Mouse (Mus musculus): ENCODE measurements around the gene Pmpca. TPM values are rescaled to one million over a fixed set of nuclear protein-coding genes. Genes with fewer than 3 reads are reported as not detected.
"Not testable (repeated sequence)": the region's sequence is repeated elsewhere in the genome, so short reads cannot be mapped to it uniquely, and the experiment has no call there.

Gene Pmpca
- total and polyA plus RNA-seq, 2 experiments: 38.2 to 52.0 TPM

- Histone ChIP-seq H3K4me3 (ENCODE audit: insufficient read depth, low read depth, low read length) (no peak overlapping the region), H3K36me3 (ENCODE audit: control insufficient read depth, insufficient read depth, low read length) (peaks cover 5% of the 10 kb centered on the region; the same call in 1 of the 2 replicates), H3K4me1 (ENCODE audit: control insufficient read depth, insufficient read depth, low read length) (no peaks in the 10 kb centered on the region), H3K79me2 (ENCODE audit: control insufficient read depth, insufficient read depth, low read length) (no peaks in the 10 kb centered on the region), H3K9ac (ENCODE audit: low read depth, low read length) (no peak overlapping the region), H3K27me3 (ENCODE audit: control insufficient read depth, insufficient read depth, low read length) (no peaks in the 10 kb centered on the region), H3K27ac (replicated peaks; ENCODE audit: insufficient read depth, low read depth, low read length) (no peak overlapping the region)
- no peak for TF ChIP-seq POLR2A (IDR thresholded peaks at IDR 0.05; ENCODE audit: extremely low read depth, insufficient read depth, low read length)
- TF ChIP-seq CTCF (IDR thresholded peaks at IDR 0.05; ENCODE audit: low read depth, low read length): no peak
- 75% methylated on average over 5 of the region's 5 CpGs for WGBS
- no peak for DNase-seq (ENCODE audit: extremely low read depth, low read depth, low spot score)
These were observed 25.7 kb upstream of the Pmpca start for GRCm38 (mm10) chr2:26363481-26363880.

DNA sequence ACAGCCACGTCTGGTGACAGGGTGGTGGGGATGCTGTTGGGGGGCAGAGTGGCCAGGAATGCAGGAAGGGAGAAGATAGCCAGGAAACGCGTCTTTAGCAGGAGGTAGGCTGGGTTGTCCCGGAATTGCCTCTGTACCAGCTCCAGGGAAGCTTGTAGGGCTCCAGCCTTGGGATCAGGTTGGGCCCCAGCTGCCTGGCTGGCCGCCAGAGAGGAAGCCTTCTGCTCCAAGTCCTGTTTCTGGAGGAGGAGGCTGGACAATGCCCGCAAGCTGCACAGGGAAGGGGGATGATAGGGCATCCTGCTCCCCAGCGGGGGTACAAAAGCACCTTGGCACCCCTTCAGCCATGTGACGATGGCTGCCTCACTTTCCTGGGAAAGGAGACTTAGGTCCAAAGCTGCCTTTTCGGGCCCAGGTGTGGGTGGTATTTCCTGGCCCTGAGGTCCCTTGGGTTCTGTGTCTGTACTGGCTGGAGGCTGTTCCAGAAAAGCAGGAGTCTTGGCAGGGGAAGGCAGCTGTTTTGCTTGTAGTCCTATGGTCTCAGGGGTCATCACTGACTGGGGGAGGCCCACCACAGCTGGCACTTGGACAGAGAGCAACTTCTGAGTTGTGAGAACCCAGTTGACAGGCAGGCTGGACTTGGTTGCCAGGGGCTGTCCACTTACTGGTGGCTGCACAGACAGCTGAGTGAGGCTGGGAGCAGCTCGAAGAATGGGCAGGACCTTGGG is 24.2 kb upstream of the Pmpca start:
- DNase-seq (ENCODE audit: extremely low read depth, low read depth, low spot score): no peak
- TF ChIP-seq CTCF (IDR thresholded peaks at IDR 0.05; ENCODE audit: low read depth, low read length): no peak
- TF ChIP-seq POLR2A (IDR thresholded peaks at IDR 0.05; ENCODE audit: extremely low read depth, insufficient read depth, low read length): no peak
- Histone ChIP-seq H3K4me1 (ENCODE audit: control insufficient read depth, insufficient read depth, low read length) (no peaks in the 10 kb centered on the region), H3K27ac (replicated peaks; ENCODE audit: insufficient read depth, low read depth, low read length) (no peak overlapping the region), H3K4me3 (ENCODE audit: insufficient read depth, low read depth, low read length) (no peak overlapping the region), H3K79me2 (ENCODE audit: control insufficient read depth, insufficient read depth, low read length) (no peaks in the 10 kb centered on the region), H3K9ac (ENCODE audit: low read depth, low read length) (no peak overlapping the region), H3K27me3 (ENCODE audit: control insufficient read depth, insufficient read depth, low read length) (no peaks in the 10 kb centered on the region), H3K36me3 (ENCODE audit: control insufficient read depth, insufficient read depth, low read length) (peaks cover 8% of the 10 kb centered on the region; the same call in 1 of the 2 replicates)
- 65% methylated on average over 10 of the region's 10 CpGs for WGBS

DNA sequence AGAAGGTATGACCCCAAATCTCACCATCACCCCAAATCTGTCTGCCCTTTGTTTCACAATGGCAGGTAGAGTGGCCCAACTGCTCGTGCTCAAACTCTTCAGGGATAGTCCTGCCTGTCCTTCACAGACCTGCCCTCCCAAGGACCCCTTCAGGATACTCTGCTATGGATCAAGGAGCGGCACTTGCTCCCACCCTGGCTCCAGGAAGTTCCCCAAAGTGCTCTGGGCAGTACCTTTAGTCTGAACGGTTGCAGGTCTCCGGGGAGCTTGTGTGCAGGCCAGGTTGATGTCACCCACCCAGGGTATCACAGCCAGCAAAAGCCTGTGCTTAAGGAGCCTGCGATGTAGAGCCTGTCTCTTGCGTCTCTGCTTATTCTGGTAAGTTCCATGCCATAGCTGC is 21.2 kb upstream of the Pmpca start:
- H3K36me3 ChIP-seq (ENCODE audit: control insufficient read depth, insufficient read depth, low read length): peaks cover 17% of the 10 kb centered on the region

GRCm38 (mm10) chr2:26368572-26368971 is 20.6 kb upstream of the Pmpca start:
- H3K27me3 ChIP-seq (ENCODE audit: control insufficient read depth, insufficient read depth, low read length): no peaks in the 10 kb centered on the region
- no peak for DNase-seq (ENCODE audit: extremely low read depth, low read depth, low spot score)
- 14% methylated on average over 1 of the region's 1 CpGs for WGBS
- H3K36me3 ChIP-seq (ENCODE audit: control insufficient read depth, insufficient read depth, low read length): peaks cover 21% of the 10 kb centered on the region
- H3K27ac ChIP-seq (replicated peaks; ENCODE audit: insufficient read depth, low read depth, low read length): no peak overlapping the region
- TF ChIP-seq CTCF (IDR thresholded peaks at IDR 0.05; ENCODE audit: low read depth, low read length) (no peak), POLR2A (IDR thresholded peaks at IDR 0.05; ENCODE audit: extremely low read depth, insufficient read depth, low read length) (no peak)
- no peaks in the 10 kb centered on the region for H3K79me2 ChIP-seq (ENCODE audit: control insufficient read depth, insufficient read depth, low read length)
- no peaks in the 10 kb centered on the region for H3K4me1 ChIP-seq (ENCODE audit: control insufficient read depth, insufficient read depth, low read length)
- H3K4me3 ChIP-seq (ENCODE audit: insufficient read depth, low read depth, low read length): no peak overlapping the region
- no peak overlapping the region for H3K9ac ChIP-seq (ENCODE audit: low read depth, low read length)

More for the DNA sequence above, 21.2 kb upstream of the Pmpca start:
- 98% methylated on average over 6 of the region's 6 CpGs for WGBS
- no peak for TF ChIP-seq POLR2A (IDR thresholded peaks at IDR 0.05; ENCODE audit: extremely low read depth, insufficient read depth, low read length)
- no peak overlapping the region for H3K4me3 ChIP-seq (ENCODE audit: insufficient read depth, low read depth, low read length)
- no peaks in the 10 kb centered on the region for H3K4me1 ChIP-seq (ENCODE audit: control insufficient read depth, insufficient read depth, low read length)
- H3K27ac ChIP-seq (replicated peaks; ENCODE audit: insufficient read depth, low read depth, low read length): no peak overlapping the region
- DNase-seq (ENCODE audit: extremely low read depth, low read depth, low spot score): no peak
- H3K27me3 ChIP-seq (ENCODE audit: control insufficient read depth, insufficient read depth, low read length): no peaks in the 10 kb centered on the region
- no peak overlapping the region for H3K9ac ChIP-seq (ENCODE audit: low read depth, low read length)
- H3K79me2 ChIP-seq (ENCODE audit: control insufficient read depth, insufficient read depth, low read length): no peaks in the 10 kb centered on the region

- Histone ChIP-seq H3K9ac (ENCODE audit: low read depth, low read length) (no peak overlapping the region), H3K4me3 (ENCODE audit: insufficient read depth, low read depth, low read length) (no peak overlapping the region), H3K4me1 (ENCODE audit: control insufficient read depth, insufficient read depth, low read length) (no peaks in the 10 kb centered on the region), H3K27me3 (ENCODE audit: control insufficient read depth, insufficient read depth, low read length) (no peaks in the 10 kb centered on the region), H3K27ac (replicated peaks; ENCODE audit: insufficient read depth, low read depth, low read length) (no peak overlapping the region), H3K36me3 (ENCODE audit: control insufficient read depth, insufficient read depth, low read length) (peaks cover 33% of the 10 kb centered on the region), H3K79me2 (ENCODE audit: control insufficient read depth, insufficient read depth, low read length) (no peaks in the 10 kb centered on the region)
- no peak for DNase-seq (ENCODE audit: extremely low read depth, low read depth, low spot score)
- WGBS: 95% methylated on average over 8 of the region's 8 CpGs
- no peak for TF ChIP-seq CTCF (IDR thresholded peaks at IDR 0.05; ENCODE audit: low read depth, low read length)
- no peak for TF ChIP-seq POLR2A (IDR thresholded peaks at IDR 0.05; ENCODE audit: extremely low read depth, insufficient read depth, low read length)
These were observed 16.7 kb upstream of the Pmpca start for GRCm38 (mm10) chr2:26372396-26372795.

- no peaks in the 10 kb centered on the region for H3K79me2 ChIP-seq (ENCODE audit: control insufficient read depth, insufficient read depth, low read length)
- peaks cover 2% of the 10 kb centered on the region; the same call in 1 of the 2 replicates for H3K4me1 ChIP-seq (ENCODE audit: control insufficient read depth, insufficient read depth, low read length)
- WGBS: under 1% methylated on average over 38 of the region's 38 CpGs
- H3K4me3 ChIP-seq (ENCODE audit: insufficient read depth, low read depth, low read length): peak within 1 kb of the TSS; percentile 72
- no peaks in the 10 kb centered on the region for H3K27me3 ChIP-seq (ENCODE audit: control insufficient read depth, insufficient read depth, low read length)
- H3K27ac ChIP-seq (replicated peaks; ENCODE audit: insufficient read depth, low read depth, low read length): no peak within 1 kb of the TSS
- peak; percentile 68 for DNase-seq (ENCODE audit: extremely low read depth, low read depth, low spot score)
- TF ChIP-seq CTCF (IDR thresholded peaks at IDR 0.05; ENCODE audit: low read depth, low read length) (no peak), POLR2A (IDR thresholded peaks at IDR 0.05; ENCODE audit: extremely low read depth, insufficient read depth, low read length) (0 out of 2 replicates have a peak, but pooled peaks have one; percentile 7)
- H3K36me3 ChIP-seq (ENCODE audit: control insufficient read depth, insufficient read depth, low read length): peaks cover 18% of the 10 kb centered on the region; the same call in 1 of the 2 replicates
- peak within 1 kb of the TSS; percentile 79 for H3K9ac ChIP-seq (ENCODE audit: low read depth, low read length)
These were observed 8.9 kb upstream of the Pmpca start, which contains the start of gene Snapc4 for GRCm38 (mm10) chr2:26380131-26380771. Gene Snapc4 (minus strand): TSS chr2:26380653.

GRCm38 (mm10) chr2:26380871-26381270 is 8.3 kb upstream of the Pmpca start:
- 15% methylated on average over 6 of the region's 6 CpGs for WGBS
- H3K9ac ChIP-seq (ENCODE audit: low read depth, low read length): not testable (repeated sequence)
- peaks cover 20% of the 10 kb centered on the region; the same call in 1 of the 2 replicates for H3K36me3 ChIP-seq (ENCODE audit: control insufficient read depth, insufficient read depth, low read length)

More at GRCm38 (mm10) chr2:26380871-26381270, 8.3 kb upstream of the Pmpca start:
- not testable (repeated sequence) for H3K27ac ChIP-seq (replicated peaks; ENCODE audit: insufficient read depth, low read depth, low read length); DNase-seq (ENCODE audit: extremely low read depth, low read depth, low spot score); H3K27me3 ChIP-seq (ENCODE audit: control insufficient read depth, insufficient read depth, low read length); H3K79me2 ChIP-seq (ENCODE audit: control insufficient read depth, insufficient read depth, low read length); H3K4me1 ChIP-seq (ENCODE audit: control insufficient read depth, insufficient read depth, low read length)
- peak overlapping the region; percentile 72 for H3K4me3 ChIP-seq (ENCODE audit: insufficient read depth, low read depth, low read length)
